Mouse (Mus musculus): Measurements from ENCODE around the gene Rpf2.
A peak's percentile ranks its signal among the peaks of the same experiment; 100 is the strongest.

Rpf2 gene

DNA sequence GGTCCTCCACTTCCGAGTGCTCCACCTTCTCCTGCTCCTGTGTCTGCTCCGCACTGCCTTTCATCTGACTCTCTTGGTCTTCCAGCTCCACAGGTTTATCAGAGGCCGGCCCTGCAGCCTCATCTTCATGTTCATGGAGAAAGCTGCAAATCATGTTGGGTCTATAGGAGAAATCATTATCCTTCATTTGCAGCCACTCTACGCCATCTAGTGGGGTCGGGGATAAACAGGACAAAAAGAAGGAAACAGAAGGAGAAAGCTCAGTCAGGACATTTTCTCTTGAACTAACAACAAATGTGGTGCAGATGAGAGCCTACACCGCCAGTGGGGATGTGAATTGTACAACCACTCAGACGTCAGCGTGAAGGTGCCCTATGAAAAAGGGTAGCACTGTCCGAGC lies 2.8 kb upstream of the Rpf2 start:
- no peak for DNase-seq (ENCODE audit: extremely low spot score, low read depth, low spot score)

DNA sequence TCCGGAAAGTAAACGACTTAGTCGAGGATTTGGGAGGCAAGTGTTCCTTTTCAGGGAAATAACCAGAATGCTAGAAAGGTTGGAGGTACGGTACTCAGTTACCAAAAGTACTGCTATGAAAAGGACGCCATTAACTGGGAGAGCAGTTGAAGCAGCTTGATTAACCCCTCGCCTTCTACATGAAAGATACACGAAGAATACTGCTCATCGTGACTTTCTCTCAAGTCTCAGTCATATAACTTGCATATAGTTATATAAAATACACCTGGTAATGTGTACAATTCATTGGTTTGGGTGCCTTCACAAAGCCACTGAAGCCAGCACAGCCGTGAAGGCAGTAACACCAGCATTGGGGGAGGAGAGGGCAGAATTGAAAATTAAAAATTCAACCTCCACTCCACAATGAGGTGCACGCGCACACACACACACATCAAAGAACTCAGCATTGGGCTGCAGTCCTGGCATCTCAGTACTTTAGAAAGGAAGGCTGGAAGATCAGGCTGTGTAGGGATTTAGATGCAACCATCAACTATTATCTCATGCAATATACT lies 405 bp upstream of the Rpf2 start:
- DNase-seq (ENCODE audit: extremely low spot score, low read depth, low spot score), result no peak

DNA sequence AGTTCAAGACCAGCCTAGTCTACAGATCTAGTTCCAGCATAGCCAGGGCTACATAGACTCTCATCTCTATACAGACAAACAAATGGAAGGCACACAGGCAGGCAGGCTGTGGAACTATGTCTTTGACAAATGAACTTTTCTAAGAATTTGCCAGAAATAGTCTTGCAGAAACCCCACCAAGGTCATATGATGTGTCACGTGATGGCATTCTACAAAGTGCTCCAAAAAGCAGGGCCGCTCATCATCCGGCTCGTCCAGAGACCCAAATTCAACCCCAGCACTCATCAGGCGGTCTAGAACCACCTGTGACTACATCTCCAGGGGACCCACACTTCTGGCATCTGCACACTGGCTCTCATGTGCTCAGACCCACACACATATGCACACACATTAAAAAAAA lies 9.0 kb downstream of the Rpf2 start:
- no peak for DNase-seq (ENCODE audit: extremely low spot score, low read depth, low spot score)

DNA sequence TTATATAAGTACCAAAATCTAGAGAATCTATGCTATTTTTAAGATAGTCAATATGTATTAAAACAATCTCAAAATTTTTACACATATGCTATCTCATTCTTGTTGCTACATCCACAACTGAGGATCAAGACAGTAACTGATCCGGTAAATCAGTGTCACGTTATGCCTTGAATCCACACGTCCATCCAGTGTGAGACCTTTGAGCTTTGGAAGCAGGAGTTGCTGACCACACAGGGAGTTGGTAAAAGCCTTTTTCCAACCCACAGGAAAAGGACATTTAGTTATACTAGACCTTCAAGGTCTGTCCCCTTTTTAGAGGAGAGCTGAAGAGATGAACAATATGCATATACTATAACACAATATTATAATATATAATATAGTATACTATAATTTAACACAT lies 13.6 kb downstream of the Rpf2 start:
- no peak for DNase-seq (ENCODE audit: extremely low spot score, low read depth, low spot score)

DNA sequence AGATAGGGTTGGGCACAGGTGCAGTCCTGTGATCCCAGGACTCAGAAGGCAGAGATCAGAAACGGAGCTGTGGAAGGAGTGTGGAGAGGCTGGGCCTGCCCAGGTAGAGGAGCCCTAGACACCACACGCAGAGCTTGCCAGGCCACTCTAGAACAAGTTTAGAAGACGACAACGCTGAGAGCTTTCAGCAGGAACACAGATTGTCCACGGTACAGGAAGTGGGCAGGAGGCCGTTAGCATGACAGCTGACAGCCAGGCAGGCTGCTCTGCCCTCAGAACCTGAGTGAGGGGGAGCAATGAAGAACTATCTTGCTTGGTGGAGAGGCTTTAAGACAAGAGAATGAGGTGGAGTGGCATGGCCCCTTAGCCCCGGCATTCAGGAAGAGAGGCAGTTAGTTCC lies 14.4 kb downstream of the Rpf2 start:
- DNase-seq (ENCODE audit: extremely low spot score, low read depth, low spot score), result no peak

DNA sequence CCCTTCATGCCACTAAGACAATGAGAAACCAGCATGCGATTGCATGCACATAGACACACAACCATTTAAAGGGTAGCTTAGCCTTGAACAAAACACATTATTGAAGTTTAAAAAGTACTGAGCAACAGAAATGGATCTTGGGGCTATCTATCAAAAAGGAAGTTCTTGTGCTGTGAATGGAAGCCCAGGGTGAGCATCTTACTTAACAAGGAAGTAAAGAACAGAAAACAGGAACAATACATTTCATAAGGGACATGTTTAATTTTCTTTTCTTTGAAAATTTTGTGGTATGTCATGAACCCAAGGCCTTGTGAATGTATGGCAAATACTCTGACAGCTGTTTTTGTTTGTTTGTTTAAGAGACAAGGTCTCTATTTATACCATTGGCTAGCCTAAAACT lies 17.1 kb downstream of the Rpf2 start:
- no peak for DNase-seq (ENCODE audit: extremely low spot score, low read depth, low spot score)

DNA sequence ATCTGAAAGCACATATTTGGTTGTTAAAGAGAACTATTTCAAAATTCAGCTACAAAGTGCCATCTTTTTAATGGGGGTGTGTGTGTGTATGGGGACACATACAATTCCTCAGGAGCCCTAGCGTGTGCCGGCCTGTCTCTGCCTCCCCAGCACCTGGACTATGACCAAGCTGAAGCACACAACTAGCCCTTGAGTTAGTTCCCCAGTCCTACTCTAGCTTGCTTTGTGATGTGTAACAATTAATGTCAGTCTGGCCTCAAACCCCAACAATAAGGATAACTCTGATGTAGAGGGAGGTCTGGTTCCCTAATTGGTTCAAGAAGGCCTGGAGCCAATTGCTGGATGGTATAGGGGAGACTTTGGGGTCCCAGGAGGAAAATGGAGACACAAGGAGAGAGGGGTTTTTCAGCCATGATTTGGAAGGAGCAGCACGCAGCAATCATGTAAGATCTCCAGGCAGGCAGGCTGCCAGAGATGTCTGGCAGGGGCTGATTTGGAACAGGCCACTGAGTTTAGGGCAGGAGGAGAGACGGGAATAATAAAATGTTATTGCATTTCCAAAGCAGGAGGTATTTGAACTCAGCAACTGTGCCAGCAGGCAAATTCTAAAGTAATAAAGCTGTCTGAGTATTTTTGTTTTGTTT lies 19.1 kb downstream of the Rpf2 start:
- no peak for DNase-seq (ENCODE audit: extremely low spot score, low read depth, low spot score)

DNA sequence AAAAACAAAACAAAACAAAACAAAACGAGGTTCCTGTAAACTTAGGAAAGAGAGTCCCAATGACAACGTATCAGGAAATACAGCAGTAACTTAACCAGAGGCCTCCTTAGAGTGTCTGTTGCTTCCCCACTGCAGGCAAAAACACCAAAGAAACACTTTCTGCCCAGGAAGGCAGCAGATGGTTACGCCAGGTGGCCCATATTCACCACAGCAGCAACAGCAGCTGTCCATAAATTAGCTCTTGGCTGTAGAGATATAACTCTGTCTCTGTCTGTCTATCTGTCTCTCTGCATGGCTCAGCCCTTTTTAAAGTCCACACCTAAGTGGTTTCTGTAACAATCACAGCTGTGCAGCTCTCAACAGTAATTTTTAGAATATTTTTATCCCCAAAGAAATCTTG lies 28.0 kb downstream of the Rpf2 start:
- no peak for DNase-seq (ENCODE audit: extremely low spot score, low read depth, low spot score)

DNA sequence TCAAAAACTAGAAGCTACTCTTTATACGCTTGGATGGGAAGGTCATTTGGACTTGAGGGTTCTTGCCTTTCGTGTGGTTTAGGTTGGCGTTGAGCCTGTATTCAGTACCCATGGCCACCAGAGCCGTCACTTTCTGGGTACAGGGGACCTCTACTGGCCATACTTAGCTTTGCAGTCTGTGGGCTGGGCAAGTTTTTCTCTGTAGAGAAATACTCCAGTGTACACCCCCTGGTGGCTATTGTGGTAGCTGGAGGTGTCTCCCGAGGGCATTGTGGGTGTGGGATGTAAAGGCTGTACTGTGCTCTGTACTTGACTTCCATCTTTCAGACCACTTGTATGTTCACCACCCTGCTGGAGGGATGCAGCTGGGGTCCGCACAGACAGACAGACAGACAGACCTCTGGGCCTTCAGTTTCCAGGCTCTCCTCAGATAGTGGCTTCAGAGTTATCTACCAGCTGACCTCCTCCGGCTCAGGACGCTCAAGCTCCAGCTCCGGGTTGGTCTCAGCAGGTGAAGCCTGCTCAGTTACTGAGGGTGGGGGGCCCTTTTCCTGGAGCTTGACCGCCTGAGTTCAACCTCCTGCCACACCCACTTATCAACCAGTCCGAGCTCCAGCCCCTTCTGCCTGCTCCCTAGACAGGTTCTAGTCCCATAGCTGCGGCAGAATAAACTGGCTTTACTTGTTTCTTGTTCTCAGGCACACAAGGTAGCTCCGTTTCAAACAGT lies 34.2 kb downstream of the Rpf2 start:
- DNase-seq (ENCODE audit: extremely low spot score, low read depth, low spot score), result peak; percentile 91

DNA sequence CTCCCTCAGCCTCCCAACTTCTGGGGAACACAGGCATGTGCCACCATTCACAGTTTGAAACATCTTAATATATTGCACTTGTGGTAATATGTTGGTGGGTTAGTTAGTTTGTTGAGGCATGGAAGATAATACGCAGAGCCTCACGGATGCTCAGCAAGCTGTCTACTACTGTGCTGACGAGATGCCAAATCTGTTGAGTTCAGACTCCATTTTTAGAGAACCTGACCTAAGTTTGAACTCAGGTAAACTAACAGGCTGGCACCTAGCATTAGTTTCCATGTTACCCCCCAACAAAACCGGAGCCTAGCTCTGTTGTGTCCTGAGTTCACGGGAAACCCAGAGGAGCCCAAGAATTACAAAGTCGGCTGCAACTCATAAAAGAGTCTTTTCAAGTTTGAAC lies 51.8 kb downstream of the Rpf2 start:
- DNase-seq (ENCODE audit: extremely low spot score, low read depth, low spot score), result no peak

DNA sequence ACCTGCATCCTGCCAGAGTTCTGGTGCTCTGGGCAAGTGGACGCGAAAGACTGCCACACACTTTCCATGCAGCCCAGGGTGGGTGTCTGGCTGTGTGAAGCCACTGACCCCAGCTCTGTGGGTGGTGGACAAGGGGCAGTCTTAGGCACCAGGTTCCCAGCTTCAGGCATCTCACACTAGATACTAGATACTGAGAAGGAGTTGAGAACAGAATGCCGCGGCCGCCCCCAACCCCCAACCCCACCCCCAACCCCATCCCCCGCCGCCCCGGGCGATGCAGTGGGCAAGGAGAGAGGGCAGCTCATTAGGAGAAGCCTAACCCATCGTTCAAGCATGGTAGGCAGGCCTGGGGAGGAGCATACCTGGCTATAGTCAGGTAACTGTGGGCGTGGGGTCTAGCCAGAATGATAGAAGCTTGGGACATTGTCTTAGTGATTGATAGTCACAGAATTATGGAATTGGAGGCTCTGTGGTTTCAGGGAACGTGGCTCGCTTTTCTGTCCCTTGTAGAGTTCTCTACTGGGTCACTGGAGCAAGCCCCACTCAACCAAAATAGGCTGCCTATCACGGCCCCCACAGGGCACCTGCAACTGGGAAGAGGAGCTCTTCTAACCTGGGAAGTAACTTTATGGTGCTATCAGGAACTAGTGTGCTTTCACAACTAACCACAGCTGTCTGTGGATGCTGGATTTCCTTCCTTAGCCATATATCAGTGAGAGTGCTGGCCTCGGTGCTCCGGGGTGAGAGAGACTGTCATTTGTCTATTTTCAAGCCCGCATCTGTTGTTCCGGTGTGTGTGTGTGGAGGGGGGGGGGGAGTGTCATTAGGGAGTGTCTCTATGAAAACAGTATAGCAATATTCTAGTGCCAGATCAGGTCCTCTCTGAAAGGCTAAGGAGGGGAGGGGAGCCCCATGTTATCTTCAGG lies 54.6 kb downstream of the Rpf2 start:
- no peak for DNase-seq (ENCODE audit: extremely low spot score, low read depth, low spot score)

DNA sequence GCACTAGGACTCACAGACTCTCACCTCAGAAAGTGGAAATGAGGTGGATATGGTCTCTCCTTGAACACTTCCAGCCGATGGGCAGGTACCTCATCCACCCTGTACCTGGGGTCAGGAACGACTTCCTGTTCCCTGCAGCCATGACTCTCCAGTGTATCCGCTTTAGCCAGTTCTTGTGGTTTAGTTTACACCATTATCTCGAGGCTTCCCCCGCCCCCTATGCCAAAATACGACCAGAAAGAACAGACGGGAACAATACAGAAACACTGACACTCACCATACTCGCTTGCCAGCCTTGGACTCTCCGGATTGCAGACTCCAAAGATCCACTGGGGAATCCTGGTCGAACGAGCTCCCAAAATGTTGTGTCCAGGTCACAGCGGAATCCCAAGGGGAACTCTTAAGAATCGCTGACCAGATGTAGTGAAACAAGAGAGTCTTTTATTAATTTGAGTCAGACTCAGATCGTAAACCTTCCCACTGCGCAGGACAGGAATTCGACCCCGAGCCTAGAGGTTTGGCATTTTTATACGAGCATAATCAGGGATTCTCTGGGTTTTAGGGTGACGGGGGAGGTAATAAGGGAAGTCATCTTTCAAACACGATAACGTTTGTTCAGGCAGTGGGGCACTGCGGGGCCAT lies 55.4 kb downstream of the Rpf2 start:
- DNase-seq (ENCODE audit: extremely low spot score, low read depth, low spot score), result peak; percentile 47

DNA sequence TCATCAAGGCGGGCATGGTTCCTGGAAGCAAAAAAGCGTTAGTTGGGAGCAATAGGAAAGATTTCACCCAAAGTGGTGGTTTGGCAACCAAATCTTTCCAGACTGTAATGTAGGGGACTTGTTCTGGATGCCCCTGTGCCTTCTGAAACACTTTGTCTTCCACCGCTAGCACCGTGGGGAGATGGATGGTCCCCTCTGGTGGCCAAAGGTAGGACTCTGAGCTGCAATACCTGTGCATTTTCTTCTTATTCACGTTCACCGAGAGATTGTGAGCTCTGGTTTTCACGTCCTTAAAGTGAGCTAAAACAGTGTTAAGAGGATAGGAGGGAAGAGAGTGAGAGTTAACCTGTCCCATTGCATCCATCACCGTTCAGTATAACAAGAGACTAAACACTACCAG lies 56.0 kb downstream of the Rpf2 start:
- no peak for DNase-seq (ENCODE audit: extremely low spot score, low read depth, low spot score)

DNA sequence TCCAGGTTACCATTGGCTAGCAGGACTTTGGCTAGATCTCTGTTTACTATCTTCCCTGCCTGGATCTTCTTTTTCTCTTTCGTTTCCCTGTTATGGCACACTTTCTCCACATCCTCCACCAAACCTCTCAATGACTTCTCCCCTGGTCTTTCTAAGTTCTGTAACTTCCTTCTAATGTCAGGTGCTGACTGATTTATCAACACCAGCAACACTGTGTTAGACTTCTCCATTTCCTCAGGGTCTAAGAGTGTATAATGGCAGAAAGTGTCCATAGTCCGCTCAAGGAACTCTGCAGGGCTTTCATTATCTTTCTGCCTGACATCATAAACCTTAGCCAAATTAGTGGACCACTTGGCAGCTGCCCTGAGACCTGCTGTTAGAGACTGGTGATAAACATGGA lies 57.1 kb downstream of the Rpf2 start:
- DNase-seq (ENCODE audit: extremely low spot score, low read depth, low spot score), result no peak

DNA sequence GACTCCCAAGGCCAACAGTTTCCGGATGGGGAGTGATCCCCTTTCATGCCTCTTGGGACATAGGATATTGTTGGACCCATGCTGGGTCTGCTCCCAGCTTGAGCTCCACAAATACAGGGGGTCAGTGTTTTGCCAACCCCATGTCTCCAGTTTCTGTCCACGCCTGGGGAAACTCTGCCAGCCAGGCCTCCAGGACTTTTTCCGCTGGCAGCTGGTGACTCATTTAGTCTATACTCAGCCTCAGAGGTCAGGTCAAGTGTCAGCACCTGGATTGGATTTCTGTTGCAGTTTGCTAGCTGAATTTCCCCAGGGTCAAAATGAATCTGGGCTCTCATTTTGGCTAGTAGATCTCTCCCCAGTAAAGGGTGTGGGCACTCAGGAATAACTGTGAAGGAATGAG lies 58.0 kb downstream of the Rpf2 start:
- DNase-seq (ENCODE audit: extremely low spot score, low read depth, low spot score), result no peak

DNA sequence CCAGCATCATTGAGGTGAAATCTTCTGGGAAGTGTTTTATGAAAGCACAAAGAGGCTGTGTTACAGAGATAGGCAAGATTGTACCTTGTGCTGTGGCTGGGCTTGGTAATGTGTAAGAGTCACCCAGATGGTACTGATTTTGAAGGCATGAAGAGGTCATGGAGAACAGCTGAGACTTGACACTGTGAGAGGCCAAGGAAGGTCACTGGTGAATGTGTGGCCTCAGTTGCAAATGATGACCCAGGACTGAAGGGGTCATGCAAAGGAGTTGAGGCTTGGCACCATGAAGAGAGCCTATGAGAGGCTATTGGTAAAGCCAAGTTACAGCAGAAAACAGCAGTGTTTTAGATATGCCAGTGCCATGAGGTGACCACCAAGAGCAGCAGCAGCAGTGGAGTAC lies 60.9 kb downstream of the Rpf2 start:
- DNase-seq (ENCODE audit: extremely low spot score, low read depth, low spot score), result no peak

DNA sequence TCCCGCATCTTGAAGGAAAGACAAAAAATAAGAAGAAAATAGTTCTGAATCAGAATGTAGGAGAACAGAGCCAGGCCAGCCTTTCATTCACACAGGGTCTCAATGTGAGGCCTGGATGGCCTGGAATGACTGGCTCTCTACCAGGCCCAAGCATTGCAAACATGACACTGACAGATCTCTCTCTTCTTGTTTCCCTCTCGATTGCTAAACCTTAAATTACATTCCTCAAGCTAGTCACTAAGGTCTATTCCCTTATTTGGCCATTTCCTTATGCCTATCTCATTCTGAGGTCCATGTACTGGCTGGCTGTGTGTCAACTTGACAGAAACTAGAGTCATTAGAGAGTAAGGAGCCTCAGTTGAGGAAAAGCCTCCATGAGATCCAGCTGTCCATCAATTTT lies 66.8 kb downstream of the Rpf2 start:
- no peak for DNase-seq (ENCODE audit: extremely low spot score, low read depth, low spot score)

DNA sequence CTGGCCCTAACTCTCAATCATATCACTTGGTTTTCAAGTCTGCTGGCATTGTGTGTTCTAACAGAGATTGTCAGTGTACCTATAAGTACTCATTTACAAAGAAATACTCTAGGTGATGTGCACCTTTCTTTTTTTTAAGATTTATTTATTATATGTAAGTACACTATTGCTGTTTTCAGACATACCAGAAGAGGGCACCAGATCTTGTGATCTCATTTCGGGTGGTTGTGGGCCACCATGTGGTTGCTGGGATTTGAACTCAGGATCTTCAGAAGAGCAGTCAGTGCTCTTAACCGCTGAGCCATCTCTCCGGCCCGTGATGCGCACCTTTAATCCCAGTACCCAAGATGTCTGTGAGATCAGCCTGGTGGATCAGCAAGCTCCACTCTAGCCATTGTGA lies 67.7 kb downstream of the Rpf2 start:
- DNase-seq (ENCODE audit: extremely low spot score, low read depth, low spot score), result no peak

DNA sequence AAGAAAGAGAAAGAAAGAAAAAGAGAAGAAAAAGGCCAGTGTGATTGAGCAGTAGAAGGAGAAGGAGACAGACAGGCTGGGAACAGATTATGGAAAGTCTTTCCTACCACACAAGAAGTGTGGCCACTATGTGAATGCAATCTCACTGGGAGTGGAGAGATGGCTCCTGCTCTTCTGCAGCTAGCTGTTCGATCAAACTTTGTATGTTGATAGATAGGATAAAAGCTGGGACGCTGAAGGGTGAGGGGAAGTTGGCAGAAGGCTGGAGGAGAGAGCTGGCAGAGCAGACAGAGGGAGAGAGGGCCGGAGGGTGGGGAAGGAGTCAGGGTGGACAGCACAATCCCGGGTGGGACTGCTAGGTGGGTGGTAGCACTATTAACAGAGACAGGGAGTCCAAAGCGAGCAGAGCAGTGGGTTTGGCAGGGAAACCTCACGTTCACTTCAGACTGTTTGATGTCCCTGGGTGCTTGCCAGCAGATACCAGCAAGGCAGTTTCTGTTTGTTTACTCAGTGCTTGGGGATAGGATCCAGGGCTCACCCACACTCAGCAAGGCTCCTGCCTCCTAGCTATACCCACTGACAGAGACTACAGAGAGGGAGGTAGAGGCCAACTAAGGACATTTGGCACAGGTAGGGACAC lies 69.4 kb downstream of the Rpf2 start:
- no peak for DNase-seq (ENCODE audit: extremely low spot score, low read depth, low spot score)
